Mouse (Mus musculus) bone marrow macrophage, adult 2 months (primary cell): ENCODE measurements at regions not wholly inside any gene's neighbourhood (a gene's known extent, or its start where the extent isn't known, plus 50 kb on each side); places are given as distances from the start of the nearest gene placed in this dataset.

ENCODE experiments used
- H3K27ac ChIP-seq: 2 replicates; pipeline ENCODE4 v1.5.1; 2012; ENCODE audit warnings: low read depth, low read length; ENCODE audit not compliant: insufficient read depth
- H3K4me1 ChIP-seq: 2 replicates; pipeline ENCODE4 v1.6.1; 2012; ENCODE audit warnings: low read length; ENCODE audit not compliant: control insufficient read depth, insufficient read depth
- H3K4me3 ChIP-seq: 2 replicates; pipeline ENCODE4 v1.5.1; 2012; ENCODE audit warnings: mild to moderate bottlenecking, low read length, moderate library complexity; ENCODE audit not compliant: insufficient read depth
- CTCF ChIP-seq: IDR thresholded peaks from 2 replicates; pipeline ENCODE4 v1.5.1; 2012; ENCODE audit warnings: low read depth, mild to moderate bottlenecking, low read length, moderate library complexity
- POLR2A ChIP-seq: IDR thresholded peaks from 2 replicates; pipeline ENCODE4 v1.6.1; 2012; ENCODE audit warnings: mild to moderate bottlenecking, low read depth, low read length, borderline replicate concordance

- TF ChIP-seq CTCF (no peak), POLR2A (no peak)
- no peak overlapping the region for H3K27ac ChIP-seq
- H3K4me1 ChIP-seq = no peaks in the 10 kb centered on the region
- no peak overlapping the region for H3K4me3 ChIP-seq
These were observed 392.3 kb upstream of the Mgmt start for GRCm38 (mm10) chr7:136501855-136502847.

- Histone ChIP-seq H3K4me1 (no peaks in the 10 kb centered on the region), H3K4me3 (no peak overlapping the region), H3K27ac (no peak overlapping the region)
- TF ChIP-seq CTCF = no peak
- TF ChIP-seq POLR2A = no peak
These were observed 383.0 kb upstream of the Mgmt start for GRCm38 (mm10) chr7:136511389-136511788.

GRCm38 (mm10) chr7:136515376-136515775 lies 379.0 kb upstream of the Mgmt start:
- Histone ChIP-seq H3K4me3 (no peak overlapping the region), H3K27ac (no peak overlapping the region), H3K4me1 (no peaks in the 10 kb centered on the region)
- TF ChIP-seq POLR2A (no peak), CTCF (no peak)

- Histone ChIP-seq H3K4me1 (no peaks in the 10 kb centered on the region), H3K4me3 (no peak overlapping the region), H3K27ac (no peak overlapping the region)
- TF ChIP-seq CTCF (no peak), POLR2A (no peak)
These were observed 368.6 kb upstream of the Mgmt start for GRCm38 (mm10) chr7:136525821-136526220.

- Histone ChIP-seq H3K4me3 (no peak overlapping the region), H3K27ac (no peak overlapping the region), H3K4me1 (no peaks in the 10 kb centered on the region)
- TF ChIP-seq POLR2A (no peak), CTCF (no peak)
These were observed 364.2 kb upstream of the Mgmt start for GRCm38 (mm10) chr7:136530006-136530785.

- TF ChIP-seq CTCF (no peak), POLR2A (no peak)
These were observed 363.1 kb upstream of the Mgmt start for GRCm38 (mm10) chr7:136531301-136531700.

GRCm38 (mm10) chr7:136541876-136542655 lies 352.3 kb upstream of the Mgmt start:
- TF ChIP-seq CTCF = no peak
- no peak for TF ChIP-seq POLR2A
- H3K4me1 ChIP-seq = no peaks in the 10 kb centered on the region
- no peak overlapping the region for H3K4me3 ChIP-seq
- no peak overlapping the region for H3K27ac ChIP-seq

More at GRCm38 (mm10) chr7:136531301-136531700, 363.1 kb upstream of the Mgmt start:
- H3K4me3 ChIP-seq = no peak overlapping the region
- no peaks in the 10 kb centered on the region for H3K4me1 ChIP-seq
- no peak overlapping the region for H3K27ac ChIP-seq

- Histone ChIP-seq H3K27ac (no peak overlapping the region), H3K4me1 (no peaks in the 10 kb centered on the region), H3K4me3 (no peak overlapping the region)
- TF ChIP-seq POLR2A (no peak), CTCF (no peak)
These were observed 351.5 kb upstream of the Mgmt start for GRCm38 (mm10) chr7:136542896-136543295.

GRCm38 (mm10) chr7:136547837-136548236 lies 346.6 kb upstream of the Mgmt start:
- TF ChIP-seq POLR2A (no peak), CTCF (no peak)
- Histone ChIP-seq H3K27ac (no peak overlapping the region), H3K4me3 (no peak overlapping the region), H3K4me1 (no peaks in the 10 kb centered on the region)
